Mouse (Mus musculus) neural tube, embryonic 15.5 days (tissue): ENCODE results near the gene Frs2. TPM values are rescaled to one million over a fixed set of nuclear protein-coding genes. Genes with fewer than 3 reads are reported as not detected.
A peak's percentile ranks its signal among the peaks of the same experiment; 100 is the strongest.
"Not testable (repeated sequence)": the region's sequence is repeated elsewhere in the genome, so short reads cannot be mapped to it uniquely, and the experiment has no call there.

Experiments
- ATAC-seq: fragments of 200-750 bp; cut with Nextera tagmentation; 2 replicates; pipeline ENCODE4 v1.8.0; 2017; ENCODE audit warnings: mild to moderate bottlenecking, moderate TSS enrichment, moderate library complexity; ENCODE audit not compliant: low FRiP score
- H3K27ac ChIP-seq: fragments of 300-500 bp; sonication (generic); replicated peaks from 2 replicates; pipeline ENCODE4 v1.5.1; 2015; ENCODE audit warnings: mild to moderate bottlenecking, inconsistent platforms
- H3K27me3 ChIP-seq: fragments of 300-500 bp; sonication (generic); replicated peaks from 2 replicates; pipeline ENCODE4 v1.6.1; 2015; ENCODE audit warnings: inconsistent platforms
- H3K36me3 ChIP-seq: fragments of 300-500 bp; sonication (generic); 2 replicates; pipeline ENCODE4 v1.6.1; 2015; ENCODE audit warnings: inconsistent platforms
- H3K4me1 ChIP-seq: fragments of 300-500 bp; sonication (generic); 2 replicates; pipeline ENCODE4 v1.6.1; 2015; ENCODE audit warnings: inconsistent platforms
- H3K4me2 ChIP-seq: fragments of 300-500 bp; sonication (generic); 2 replicates; pipeline ENCODE4 v1.6.1; 2015; ENCODE audit warnings: inconsistent platforms, mild to moderate bottlenecking, moderate library complexity
- H3K4me3 ChIP-seq: fragments of 300-500 bp; sonication (generic); replicated peaks from 2 replicates; pipeline ENCODE4 v1.5.1; 2015; ENCODE audit warnings: mild to moderate bottlenecking, inconsistent platforms
- H3K9ac ChIP-seq: fragments of 300-500 bp; sonication (generic); replicated peaks from 2 replicates; pipeline ENCODE4 v1.6.1; 2015; ENCODE audit warnings: mild to moderate bottlenecking, inconsistent platforms
- H3K9me3 ChIP-seq: fragments of 300-500 bp; sonication (generic); replicated peaks from 2 replicates; pipeline ENCODE4 v1.6.1; 2016; ENCODE audit warnings: inconsistent platforms
- WGBS: fragments of 180-500 bp; shearing (Covaris S2); methylation state at CpG from one replicate; pipeline ENCODE4 v1.1.7; 2015; ENCODE audit warnings: mixed read lengths; 5-methylcytosine and 5-hydroxymethylcytosine counted together
- polyA plus RNA-seq: library from polyadenylated mRNA; unstranded; fragments of >200 nt; fragmentation: Nextera tagmentation; extraction: Ambion mirVana; gene quantifications from 2 replicates; pipeline ENCODE4 v1.2.1, GENCODE M21; 2015

Frs2 gene
- polyA plus RNA-seq, 1 experiment from 2014 or later, result 21.4 TPM

DNA sequence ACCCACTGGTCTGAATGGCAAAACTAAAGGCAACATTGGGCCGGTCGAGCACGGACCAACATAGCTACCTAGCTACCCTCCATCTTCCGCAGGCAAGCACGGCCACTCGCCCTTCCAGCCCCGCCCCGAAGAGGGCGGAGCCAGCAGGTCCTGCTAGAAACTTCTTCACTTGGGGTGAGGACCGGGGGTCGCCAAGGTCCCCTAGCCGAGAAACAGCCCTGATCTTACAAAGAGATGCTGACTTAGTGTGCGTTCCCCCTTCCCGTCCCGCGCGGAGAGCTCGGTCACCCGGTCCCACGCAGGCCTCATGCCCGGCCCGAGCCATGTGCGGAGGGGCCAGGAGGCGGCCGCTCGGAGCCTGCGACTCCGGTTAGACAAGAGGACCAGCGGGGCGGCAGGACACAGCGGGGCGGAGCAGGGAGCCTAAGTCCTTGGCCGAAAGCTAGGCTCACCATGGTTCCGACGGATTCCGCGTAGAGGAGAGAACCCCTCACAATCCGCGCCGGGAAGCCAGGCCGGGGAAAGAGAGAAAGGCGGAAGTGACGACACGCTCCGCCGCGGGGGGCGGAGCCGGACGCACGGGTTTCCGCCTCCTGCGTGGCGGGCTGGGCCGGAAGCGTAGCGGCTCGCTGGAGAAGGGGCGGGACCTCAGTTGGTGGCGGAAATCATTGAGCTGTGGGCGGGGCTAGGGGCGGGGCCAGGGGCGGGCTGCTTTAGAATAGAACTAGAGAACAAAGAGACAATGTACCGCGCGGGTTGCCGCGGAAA is 84.9 kb downstream of the Frs2 start, which contains the start of gene Cct2:
Gene Cct2, minus strand, starts transcription at position 561 of the 768 bp plus-strand sequence.
- H3K9ac ChIP-seq, result peak within 1 kb of the TSS; percentile 83
- peaks cover 34% of the 10 kb centered on the region for H3K36me3 ChIP-seq
- ATAC-seq, result peak; percentile 96
- H3K4me2 ChIP-seq, result peak within 1 kb of the TSS; percentile 67
- peak within 1 kb of the TSS; percentile 90 for H3K27ac ChIP-seq
- WGBS, result under 1% methylated on average over 67 of the region's 68 CpGs
- H3K4me1 ChIP-seq, result peaks cover 20% of the 10 kb centered on the region
- H3K9me3 ChIP-seq, result no peaks in the 10 kb centered on the region
- no peaks in the 10 kb centered on the region for H3K27me3 ChIP-seq
- H3K4me3 ChIP-seq, result peak within 1 kb of the TSS; percentile 98

- peak overlapping the region; percentile 90 for H3K27ac ChIP-seq
- no peaks in the 10 kb centered on the region for H3K27me3 ChIP-seq
- peak overlapping the region; percentile 98 for H3K4me3 ChIP-seq
- H3K36me3 ChIP-seq, result peaks cover 37% of the 10 kb centered on the region
- peak overlapping the region; percentile 67 for H3K4me2 ChIP-seq
- H3K9me3 ChIP-seq, result no peaks in the 10 kb centered on the region
- H3K4me1 ChIP-seq, result peaks cover 20% of the 10 kb centered on the region
- 4% methylated on average over 15 of the region's 15 CpGs for WGBS
- peak overlapping the region; percentile 83 for H3K9ac ChIP-seq
- ATAC-seq, result no peak
Observed at GRCm38 (mm10) chr10:117062894-117063253, 85.5 kb downstream of the Frs2 start.

- H3K9me3 ChIP-seq, result no peaks in the 10 kb centered on the region
- H3K9ac ChIP-seq, result no peak overlapping the region
- WGBS, result 92% methylated on average over 4 of the region's 4 CpGs
- no peak for ATAC-seq
- H3K27ac ChIP-seq, result no peak overlapping the region
- no peak overlapping the region for H3K4me3 ChIP-seq
- H3K4me1 ChIP-seq, result peaks cover 14% of the 10 kb centered on the region
- no peak overlapping the region for H3K4me2 ChIP-seq
- H3K27me3 ChIP-seq, result no peaks in the 10 kb centered on the region
- peaks cover 93% of the 10 kb centered on the region for H3K36me3 ChIP-seq
Observed at GRCm38 (mm10) chr10:117055668-117056067, 92.7 kb downstream of the Frs2 start.

DNA sequence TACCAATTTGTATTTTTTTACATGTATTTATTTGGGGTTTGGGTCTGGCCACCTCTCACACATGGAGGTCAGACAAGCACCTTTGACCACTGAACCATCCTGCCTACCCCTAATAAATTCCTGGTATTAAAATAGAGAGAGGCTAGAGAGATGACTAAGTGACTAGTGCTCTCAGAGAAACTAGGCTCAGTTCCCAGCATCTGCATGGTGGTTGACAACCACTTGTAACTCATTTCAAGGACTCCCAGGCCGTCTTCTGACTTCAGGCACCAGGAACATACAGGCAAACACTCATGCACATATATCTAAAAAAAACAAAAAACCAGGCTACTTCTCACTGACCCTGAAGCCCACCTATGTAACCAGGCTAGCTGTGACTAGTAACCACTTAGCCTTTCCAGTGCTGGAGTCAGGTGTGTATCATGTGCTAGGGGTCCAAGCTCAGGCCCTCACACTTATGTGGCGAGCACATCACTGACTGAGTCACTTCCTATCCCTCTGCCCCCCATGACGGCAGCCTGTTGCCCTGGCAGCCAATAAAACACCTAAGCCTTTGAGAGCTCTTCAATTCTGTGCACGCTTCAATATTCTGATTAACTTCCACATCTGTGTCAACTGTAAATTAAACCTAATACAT is 98.3 kb downstream of the Frs2 start:
- Histone ChIP-seq H3K4me1 (peaks cover 9% of the 10 kb centered on the region; the same call in 1 of the 2 replicates), H3K4me3 (no peak overlapping the region), H3K4me2 (no peak overlapping the region), H3K27ac (no peak overlapping the region), H3K36me3 (peaks cover 57% of the 10 kb centered on the region), H3K27me3 (no peaks in the 10 kb centered on the region), H3K9ac (no peak overlapping the region), H3K9me3 (no peaks in the 10 kb centered on the region)
- ATAC-seq, result no peak
- WGBS, result 72% methylated on average over 4 of the region's 4 CpGs

DNA sequence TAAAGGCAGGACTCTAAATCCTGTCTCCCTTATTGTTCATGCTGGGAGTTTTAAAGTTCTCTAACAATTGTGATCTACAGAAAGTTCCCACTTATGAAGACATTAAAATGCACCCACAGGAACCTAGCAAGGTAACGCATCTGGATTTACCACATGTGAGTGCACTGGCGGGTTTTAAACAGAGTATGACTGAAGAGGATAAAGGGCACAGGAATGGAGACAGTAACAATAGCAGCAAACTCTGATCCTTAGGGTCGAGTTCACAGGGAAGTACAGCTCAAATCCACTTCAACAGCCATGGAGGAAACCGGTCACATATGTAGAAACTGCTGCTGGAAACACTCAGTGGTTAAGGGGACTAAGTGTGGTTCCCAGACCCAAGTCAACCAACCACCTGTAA is 99.1 kb downstream of the Frs2 start:
- 74% methylated on average over 4 of the region's 4 CpGs for WGBS
- ATAC-seq, result no peak
- 0 out of 2 replicates have a peak, but pooled peaks cover 3% of the 10 kb centered on the region for H3K27me3 ChIP-seq
- no peak overlapping the region for H3K4me2 ChIP-seq
- H3K4me3 ChIP-seq, result no peak overlapping the region
- H3K27ac ChIP-seq, result no peak overlapping the region
- peaks cover 48% of the 10 kb centered on the region for H3K36me3 ChIP-seq
- peaks cover 9% of the 10 kb centered on the region; the same call in 1 of the 2 replicates for H3K4me1 ChIP-seq
- H3K9me3 ChIP-seq, result no peaks in the 10 kb centered on the region
- no peak overlapping the region for H3K9ac ChIP-seq

DNA sequence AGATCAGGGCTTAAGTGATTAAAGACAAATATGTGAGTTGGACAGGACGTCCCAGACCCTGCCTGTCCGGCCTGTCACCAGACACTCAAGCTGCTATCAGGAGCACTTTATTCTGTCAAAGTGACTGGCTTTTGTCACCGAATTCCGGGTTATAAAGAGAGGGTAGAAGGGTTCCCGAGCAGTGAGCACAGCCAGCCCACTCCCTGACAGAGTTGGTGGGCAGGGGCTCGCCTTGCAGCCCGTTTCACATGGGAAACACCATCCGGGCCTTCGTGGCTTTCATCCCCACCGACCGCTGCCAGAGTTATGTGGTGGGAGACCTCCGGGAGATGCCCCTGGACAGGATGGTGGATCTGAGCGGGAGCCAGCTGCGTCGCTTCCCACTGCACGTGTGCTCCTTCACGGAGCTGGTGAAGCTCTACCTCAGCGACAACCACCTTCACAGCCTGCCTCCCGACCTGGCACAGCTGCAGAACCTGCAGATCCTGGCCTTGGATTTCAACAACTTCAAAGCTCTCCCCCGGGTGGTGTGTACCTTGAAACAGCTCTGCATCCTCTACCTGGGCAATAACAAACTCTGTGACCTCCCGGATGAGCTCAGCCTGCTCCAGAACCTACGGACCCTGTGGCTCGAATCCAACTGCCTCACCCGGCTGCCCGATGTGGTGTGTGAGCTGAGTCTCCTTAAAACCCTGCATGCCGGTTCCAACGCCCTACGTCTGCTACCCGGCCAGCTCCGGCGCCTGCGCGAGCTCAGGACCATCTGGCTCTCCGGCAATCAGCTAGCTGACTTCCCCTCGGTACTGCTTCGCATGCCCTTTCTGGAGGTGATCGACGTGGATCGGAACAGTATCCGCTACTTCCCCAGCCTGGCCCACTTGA is 102.9 kb downstream of the Frs2 start, which contains the start of gene Lrrc10:
Gene Lrrc10, plus strand, starts transcription at position 167 of the 882 bp plus-strand sequence.
- Histone ChIP-seq H3K4me2 (peak within 1 kb of the TSS; percentile 45), H3K9ac (peak within 1 kb of the TSS; percentile 17; the same call in 1 of the 2 replicates), H3K27me3 (0 out of 2 replicates have a peak, but pooled peaks cover 3% of the 10 kb centered on the region), H3K4me3 (0 out of 2 replicates have a peak within 1 kb of the TSS, but pooled peaks have one; percentile 5), H3K27ac (no peak within 1 kb of the TSS), H3K36me3 (peaks cover 12% of the 10 kb centered on the region), H3K9me3 (no peaks in the 10 kb centered on the region), H3K4me1 (peaks cover 9% of the 10 kb centered on the region; the same call in 1 of the 2 replicates)
- WGBS, result 35% methylated on average over 40 of the region's 40 CpGs
- ATAC-seq, result peak; percentile 53; the same call in 1 of the 2 replicates

DNA sequence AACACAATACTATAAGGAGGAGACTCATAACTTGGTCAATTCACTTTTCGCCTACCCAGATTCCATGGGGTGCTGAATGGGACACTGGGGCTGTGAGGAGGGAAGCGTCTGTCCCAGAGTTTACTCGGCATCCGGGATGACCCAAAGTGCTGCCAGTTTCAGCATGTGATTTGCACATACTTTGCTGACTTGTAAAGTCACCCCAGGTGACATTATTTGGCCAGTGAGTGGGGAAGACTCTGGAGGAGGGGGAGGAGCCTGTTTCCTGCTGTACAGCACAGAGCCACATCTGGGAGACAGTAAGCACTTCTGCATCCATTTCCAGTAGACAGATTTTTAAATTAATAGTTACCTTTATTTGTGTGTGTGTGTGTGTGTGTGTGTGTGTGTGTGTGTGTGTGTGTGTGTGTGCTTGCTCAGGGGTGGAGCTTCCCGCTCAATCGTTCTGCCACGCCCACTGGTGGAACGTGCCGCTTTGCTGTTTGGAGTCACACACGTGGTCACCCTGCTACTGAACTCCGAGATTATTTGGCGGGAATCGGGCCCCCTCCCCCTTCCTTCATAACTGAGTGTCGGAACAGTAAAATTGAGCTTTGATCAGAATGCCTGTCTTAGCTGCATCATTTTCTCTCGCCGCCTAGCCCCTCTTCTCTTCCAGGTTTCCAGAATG is 104.7 kb downstream of the Frs2 start:
- H3K27ac ChIP-seq, H3K9ac ChIP-seq, H3K9me3 ChIP-seq, H3K4me3 ChIP-seq, H3K4me1 ChIP-seq, ATAC-seq, H3K27me3 ChIP-seq, H3K36me3 ChIP-seq: not testable (repeated sequence)
- WGBS, result 55% methylated on average over 15 of the region's 16 CpGs
- H3K4me2 ChIP-seq, result 0 out of 2 replicates have a peak overlapping the region, but pooled peaks have one; percentile 5

GRCm38 (mm10) chr10:117042295-117042694 is 106.0 kb downstream of the Frs2 start:
- 0 out of 2 replicates have a peak, but pooled peaks cover 3% of the 10 kb centered on the region for H3K27me3 ChIP-seq
- no peaks in the 10 kb centered on the region for H3K36me3 ChIP-seq
- no peak overlapping the region for H3K4me3 ChIP-seq
- no peaks in the 10 kb centered on the region for H3K9me3 ChIP-seq
- peaks cover 9% of the 10 kb centered on the region; the same call in 1 of the 2 replicates for H3K4me1 ChIP-seq
- H3K27ac ChIP-seq, result no peak overlapping the region
- no peak overlapping the region for H3K4me2 ChIP-seq
- WGBS, result 90% methylated on average over 14 of the region's 14 CpGs
- H3K9ac ChIP-seq, result no peak overlapping the region
- no peak for ATAC-seq

DNA sequence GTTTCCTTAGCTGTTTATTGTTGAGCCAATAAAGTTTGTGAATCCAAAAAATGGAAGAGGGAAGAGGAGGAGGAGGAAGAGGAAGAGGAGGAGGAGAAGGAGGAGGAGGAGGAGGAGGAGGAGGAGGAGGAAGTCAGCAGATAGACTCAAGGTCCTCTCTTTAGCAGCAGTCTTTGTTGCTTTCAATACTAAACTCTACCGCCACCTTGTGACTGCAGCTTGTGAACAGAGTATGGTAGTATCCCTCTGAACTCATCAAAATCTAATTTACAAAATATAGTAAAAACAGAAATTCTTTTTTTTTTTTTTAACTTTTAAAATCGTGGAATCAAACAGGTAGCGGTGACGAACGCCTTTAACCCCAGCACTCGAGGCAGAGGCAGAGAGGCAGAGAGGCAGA is 108.0 kb downstream of the Frs2 start:
- Histone ChIP-seq H3K4me3 (no peak overlapping the region), H3K9ac (no peak overlapping the region), H3K36me3 (no peaks in the 10 kb centered on the region), H3K9me3 (no peaks in the 10 kb centered on the region), H3K4me1 (peaks cover 2% of the 10 kb centered on the region; the same call in 1 of the 2 replicates), H3K27me3 (0 out of 2 replicates have a peak, but pooled peaks cover 3% of the 10 kb centered on the region), H3K4me2 (no peak overlapping the region), H3K27ac (no peak overlapping the region)
- WGBS, result 81% methylated on average over 6 of the region's 6 CpGs
- no peak for ATAC-seq

GRCm38 (mm10) chr10:117033785-117034184 is 114.5 kb downstream of the Frs2 start:
- no peak overlapping the region for H3K4me3 ChIP-seq
- ATAC-seq, result no peak

GRCm38 (mm10) chr10:117031160-117031559 is 117.2 kb downstream of the Frs2 start:
- Histone ChIP-seq H3K4me1 (no peaks in the 10 kb centered on the region), H3K4me3 (no peak overlapping the region), H3K36me3 (no peaks in the 10 kb centered on the region), H3K9ac (no peak overlapping the region), H3K27me3 (no peaks in the 10 kb centered on the region), H3K4me2 (no peak overlapping the region), H3K27ac (no peak overlapping the region), H3K9me3 (no peaks in the 10 kb centered on the region)
- WGBS, result 93% methylated on average over 3 of the region's 3 CpGs
- ATAC-seq, result no peak

More at GRCm38 (mm10) chr10:117033785-117034184, 114.5 kb downstream of the Frs2 start:
- WGBS, result 34% methylated on average over 8 of the region's 8 CpGs
- Histone ChIP-seq H3K9me3 (no peaks in the 10 kb centered on the region), H3K4me2 (no peak overlapping the region), H3K36me3 (no peaks in the 10 kb centered on the region), H3K27ac (no peak overlapping the region), H3K4me1 (no peaks in the 10 kb centered on the region), H3K9ac (no peak overlapping the region), H3K27me3 (no peaks in the 10 kb centered on the region)
